ENCODE assay signal across 24 mouse cellular contexts in the genomic region with DNA sequence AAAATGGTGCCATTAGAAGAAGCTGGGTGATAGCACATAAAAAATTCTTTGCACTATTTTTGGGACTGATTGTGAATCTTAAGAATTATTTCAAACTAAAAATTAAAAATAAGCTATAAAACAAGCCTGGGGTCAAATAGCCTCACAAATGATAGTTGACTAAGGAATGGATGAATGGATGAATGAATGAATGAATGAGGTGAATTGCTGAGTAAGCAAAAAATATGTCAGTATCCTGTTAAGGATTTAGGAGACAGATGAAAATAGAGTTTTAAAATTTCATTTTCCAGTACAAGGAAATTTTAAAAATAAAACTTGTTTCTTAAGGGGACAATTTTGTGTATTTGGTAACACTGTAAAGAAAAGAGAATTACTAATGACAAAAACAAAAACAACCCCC.
"Had no signal": no experiment of that assay in that cellular context is flagged by ENCODE, and none has a peak within 500 bp of the region (broad histone marks: within the 10 kb centered on the region; RNA-seq: fewer than 3 reads in every experiment).

No protein-coding gene starts in this region.

- H3K4me3 ChIP-seq: heart, adult 2 months; heart, embryonic 13.5 days; heart, embryonic 15.5 days; hindbrain, embryonic 13.5 days; hindbrain, embryonic 15.5 days; kidney, embryonic 15.5 days; limb, embryonic 13.5 days; limb, embryonic 15.5 days had no signal

- H3K4me1 ChIP-seq: hindbrain, embryonic 13.5 days; hindbrain, embryonic 15.5 days; kidney, embryonic 15.5 days; limb, embryonic 13.5 days; limb, embryonic 15.5 days had no signal

- H3K4me2 ChIP-seq: heart, embryonic 11.5 days; heart, embryonic 13.5 days; heart, embryonic 15.5 days; hindbrain, embryonic 13.5 days; hindbrain, embryonic 15.5 days; kidney, embryonic 15.5 days; limb, embryonic 13.5 days; limb, embryonic 15.5 days had no signal

- H3K27me3 ChIP-seq: heart, embryonic 13.5 days; heart, embryonic 15.5 days; hindbrain, embryonic 13.5 days; hindbrain, embryonic 15.5 days; kidney, embryonic 15.5 days; limb, embryonic 13.5 days; limb, embryonic 15.5 days had no signal

- H3K9me3 ChIP-seq: heart, embryonic 13.5 days; heart, embryonic 15.5 days; hindbrain, embryonic 13.5 days; hindbrain, embryonic 15.5 days; kidney, embryonic 15.5 days; limb, embryonic 13.5 days; limb, embryonic 15.5 days had no signal

- H3K36me3 ChIP-seq: heart, embryonic 13.5 days; heart, embryonic 15.5 days; hindbrain, embryonic 13.5 days; hindbrain, embryonic 15.5 days; kidney, embryonic 15.5 days; limb, embryonic 13.5 days; limb, embryonic 15.5 days had no signal

- ATAC-seq: hindbrain, postnatal 0 days; intestine, embryonic 16.5 days had no signal

- DNase-seq: gastrocnemius, postnatal 14 days; gastrocnemius, postnatal 36 days; heart, adult 2 months; heart, postnatal 14 days; heart, postnatal 36 days; kidney, adult 11 months; kidney, adult 2 months; kidney, adult 9 months; kidney, postnatal 14 days; kidney, postnatal 36 days; layer of hippocampus, adult 9-11 months; layer of hippocampus, postnatal 36 days; left cerebral cortex, postnatal 4 days had no signal

- H3K27ac ChIP-seq: heart, adult 2 months; heart, embryonic 13.5 days; heart, embryonic 15.5 days; kidney, embryonic 15.5 days; kidney, postnatal 0 days; limb, embryonic 13.5 days; limb, embryonic 15.5 days had no signal

- H3K9ac ChIP-seq: heart, embryonic 13.5 days; heart, embryonic 15.5 days; hindbrain, embryonic 13.5 days; hindbrain, embryonic 15.5 days; kidney, embryonic 15.5 days; limb, embryonic 13.5 days; limb, embryonic 15.5 days had no signal
